Mouse (Mus musculus): ENCODE data around the gene Arhgef15. TPM values are rescaled to one million over a fixed set of nuclear protein-coding genes. Genes with fewer than 3 reads are reported as not detected.

The Arhgef15 gene
- polyA plus RNA-seq, 1 experiment: 3.7 TPM

DNA sequence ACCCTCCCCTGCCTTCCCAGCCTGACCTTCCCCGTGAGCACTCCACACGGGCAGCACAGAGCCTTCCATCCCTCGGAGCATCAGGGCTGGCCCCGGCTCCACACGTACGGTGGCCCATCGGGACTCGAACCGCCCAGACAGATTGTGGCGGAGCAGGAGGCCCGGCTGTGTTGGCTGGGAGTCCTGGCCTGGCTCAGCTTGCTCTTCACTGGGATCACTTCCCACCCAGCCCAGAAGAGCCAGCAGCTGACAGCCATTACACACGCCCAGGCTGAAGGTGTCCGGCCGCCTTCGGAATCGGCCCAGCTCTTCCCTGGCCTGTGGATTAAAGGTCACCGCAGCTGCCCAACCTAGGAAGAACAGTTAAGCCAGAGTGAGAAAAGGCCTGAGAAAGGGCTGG, 31.1 kb upstream of the Arhgef15 start:
- H3K36me3 ChIP-seq (ENCODE audit: control insufficient read depth, insufficient read depth, low read length): peaks cover 2% of the 10 kb centered on the region
- H3K27me3 ChIP-seq (ENCODE audit: control insufficient read depth, insufficient read depth, low read length): no peaks in the 10 kb centered on the region
- H3K4me1 ChIP-seq (ENCODE audit: control insufficient read depth, insufficient read depth, low read length): no peaks in the 10 kb centered on the region
- no peak overlapping the region for H3K27ac ChIP-seq (ENCODE audit: control insufficient read depth, insufficient read depth, low read depth, low read length)
- TF ChIP-seq CTCF (IDR thresholded peaks at IDR 0.05; ENCODE audit: control insufficient read depth, insufficient read depth, insufficient replicate concordance, low read depth, low read length) (no peak), POLR2A (IDR thresholded peaks at IDR 0.05; ENCODE audit: control insufficient read depth, low read depth, low read length) (no peak)
- H3K4me3 ChIP-seq (ENCODE audit: control insufficient read depth, low read depth, low read length): no peak overlapping the region

DNA sequence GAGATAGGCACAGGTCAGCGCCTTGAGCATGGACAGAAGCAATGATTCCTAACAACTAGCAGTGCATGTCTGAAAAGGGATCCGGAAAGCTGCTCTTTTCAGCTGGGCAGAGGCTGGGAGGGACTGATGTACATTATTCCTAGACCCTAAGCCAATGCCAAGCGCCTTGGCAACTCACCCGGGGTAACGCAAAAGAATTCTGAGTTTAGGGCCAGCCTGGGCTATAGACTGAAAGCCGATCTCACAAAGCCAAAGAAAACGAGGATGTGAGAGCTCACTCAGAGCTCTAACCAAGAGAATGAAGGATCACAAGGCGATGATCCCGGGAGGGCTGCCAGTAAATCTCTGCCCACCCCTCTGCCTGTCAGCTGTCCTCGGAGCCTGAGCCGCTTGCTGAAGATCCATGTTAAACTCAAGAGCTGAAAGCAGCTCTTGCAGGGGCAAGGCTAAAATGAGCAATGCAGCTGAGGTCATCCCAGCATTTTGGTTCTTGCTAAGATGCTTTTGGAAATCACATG, 30.1 kb upstream of the Arhgef15 start:
- TF ChIP-seq CTCF (IDR thresholded peaks at IDR 0.05; ENCODE audit: control insufficient read depth, insufficient read depth, insufficient replicate concordance, low read depth, low read length) (no peak), POLR2A (IDR thresholded peaks at IDR 0.05; ENCODE audit: control insufficient read depth, low read depth, low read length) (no peak)
- H3K4me1 ChIP-seq (ENCODE audit: control insufficient read depth, insufficient read depth, low read length): peaks cover 3% of the 10 kb centered on the region; the same call in 1 of the 2 replicates
- H3K36me3 ChIP-seq (ENCODE audit: control insufficient read depth, insufficient read depth, low read length): peaks cover 2% of the 10 kb centered on the region
- H3K4me3 ChIP-seq (ENCODE audit: control insufficient read depth, low read depth, low read length): no peak overlapping the region
- no peak overlapping the region for H3K27ac ChIP-seq (ENCODE audit: control insufficient read depth, insufficient read depth, low read depth, low read length)
- H3K27me3 ChIP-seq (ENCODE audit: control insufficient read depth, insufficient read depth, low read length): no peaks in the 10 kb centered on the region

DNA sequence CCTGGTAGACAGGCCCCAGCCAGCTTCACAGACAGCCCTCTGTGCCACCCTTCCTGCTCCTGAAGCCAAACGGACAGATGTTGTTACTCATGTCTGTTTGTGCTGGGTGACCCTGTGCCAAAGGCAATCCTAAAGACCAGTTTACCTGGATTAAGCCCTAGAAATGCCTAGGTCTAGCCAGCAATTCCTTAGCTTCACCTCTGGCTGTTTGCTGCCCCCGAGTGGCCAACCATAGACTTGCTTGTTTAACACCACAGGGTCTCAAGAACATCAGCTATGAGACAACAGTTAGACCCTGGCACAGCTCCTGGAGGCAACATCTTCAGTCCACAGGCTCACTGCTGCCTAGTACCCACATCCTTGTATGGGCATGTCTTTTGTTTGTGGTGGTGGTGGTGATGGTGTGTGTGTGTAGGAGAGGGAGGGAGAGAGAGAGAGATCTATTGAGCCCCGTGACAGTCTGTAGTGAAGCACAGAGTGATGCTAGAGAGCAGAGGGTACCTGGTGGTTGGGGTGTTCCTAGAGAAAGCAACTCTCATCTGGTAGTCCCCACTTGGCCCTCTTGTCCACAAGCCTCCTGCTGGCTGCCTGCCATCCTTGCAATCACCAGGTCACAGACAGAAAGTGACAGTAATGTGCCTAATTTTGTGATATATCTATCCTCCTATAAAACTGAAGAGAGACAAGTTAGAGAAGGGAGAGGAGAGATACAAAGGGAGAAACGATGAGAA, 25.5 kb upstream of the Arhgef15 start:
- TF ChIP-seq POLR2A (IDR thresholded peaks at IDR 0.05; ENCODE audit: control insufficient read depth, low read depth, low read length) (no peak), CTCF (IDR thresholded peaks at IDR 0.05; ENCODE audit: control insufficient read depth, insufficient read depth, insufficient replicate concordance, low read depth, low read length) (peak; percentile 24; the same call in 1 of the 2 replicates)
- no peaks in the 10 kb centered on the region for H3K27me3 ChIP-seq (ENCODE audit: control insufficient read depth, insufficient read depth, low read length)
- H3K4me1 ChIP-seq (ENCODE audit: control insufficient read depth, insufficient read depth, low read length): peaks cover 3% of the 10 kb centered on the region; the same call in 1 of the 2 replicates

GRCm38 (mm10) chr11:68980919-68981318, 23.6 kb upstream of the Arhgef15 start:
- Histone ChIP-seq H3K4me1 (ENCODE audit: control insufficient read depth, insufficient read depth, low read length) (peaks cover 4% of the 10 kb centered on the region; the same call in 1 of the 2 replicates), H3K27me3 (ENCODE audit: control insufficient read depth, insufficient read depth, low read length) (no peaks in the 10 kb centered on the region), H3K4me3 (ENCODE audit: control insufficient read depth, low read depth, low read length) (no peak overlapping the region), H3K36me3 (ENCODE audit: control insufficient read depth, insufficient read depth, low read length) (no peaks in the 10 kb centered on the region), H3K27ac (ENCODE audit: control insufficient read depth, insufficient read depth, low read depth, low read length) (no peak overlapping the region)
- TF ChIP-seq CTCF (IDR thresholded peaks at IDR 0.05; ENCODE audit: control insufficient read depth, insufficient read depth, insufficient replicate concordance, low read depth, low read length) (no peak), POLR2A (IDR thresholded peaks at IDR 0.05; ENCODE audit: control insufficient read depth, low read depth, low read length) (no peak)

More for the DNA sequence above, 25.5 kb upstream of the Arhgef15 start:
- H3K36me3 ChIP-seq (ENCODE audit: control insufficient read depth, insufficient read depth, low read length): no peaks in the 10 kb centered on the region; the same call in 1 of the 2 replicates
- no peak overlapping the region for H3K4me3 ChIP-seq (ENCODE audit: control insufficient read depth, low read depth, low read length)
- no peak overlapping the region for H3K27ac ChIP-seq (ENCODE audit: control insufficient read depth, insufficient read depth, low read depth, low read length)

DNA sequence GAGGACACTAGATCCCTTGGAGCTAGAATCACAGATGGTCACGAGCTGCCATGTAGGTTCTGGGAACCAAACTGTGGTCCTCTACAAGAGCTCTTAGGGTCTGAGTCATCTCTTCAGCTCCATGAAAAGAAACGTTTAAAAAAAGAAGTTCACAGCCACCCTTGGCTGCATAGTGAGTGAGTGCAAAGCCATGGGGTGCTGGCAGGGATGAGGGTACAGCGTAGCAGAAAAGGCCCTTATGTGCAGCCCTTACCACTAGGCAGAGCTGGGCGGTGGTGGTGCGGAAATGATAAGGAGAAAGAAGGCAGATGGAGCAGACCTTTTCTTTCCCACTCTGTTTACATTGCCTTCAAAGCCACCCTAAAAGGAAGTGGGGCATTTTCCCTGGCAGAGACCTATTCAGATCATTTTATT, 22.0 kb upstream of the Arhgef15 start:
- no peak overlapping the region for H3K4me3 ChIP-seq (ENCODE audit: control insufficient read depth, low read depth, low read length)
- H3K36me3 ChIP-seq (ENCODE audit: control insufficient read depth, insufficient read depth, low read length): no peaks in the 10 kb centered on the region
- peaks cover 8% of the 10 kb centered on the region; the same call in 1 of the 2 replicates for H3K4me1 ChIP-seq (ENCODE audit: control insufficient read depth, insufficient read depth, low read length)
- H3K27ac ChIP-seq (ENCODE audit: control insufficient read depth, insufficient read depth, low read depth, low read length): no peak overlapping the region
- TF ChIP-seq POLR2A (IDR thresholded peaks at IDR 0.05; ENCODE audit: control insufficient read depth, low read depth, low read length) (no peak), CTCF (IDR thresholded peaks at IDR 0.05; ENCODE audit: control insufficient read depth, insufficient read depth, insufficient replicate concordance, low read depth, low read length) (no peak)
- H3K27me3 ChIP-seq (ENCODE audit: control insufficient read depth, insufficient read depth, low read length): no peaks in the 10 kb centered on the region

GRCm38 (mm10) chr11:68975601-68976000, 18.3 kb upstream of the Arhgef15 start:
- Histone ChIP-seq H3K27ac (ENCODE audit: control insufficient read depth, insufficient read depth, low read depth, low read length) (no peak overlapping the region), H3K27me3 (ENCODE audit: control insufficient read depth, insufficient read depth, low read length) (no peaks in the 10 kb centered on the region), H3K4me1 (ENCODE audit: control insufficient read depth, insufficient read depth, low read length) (peaks cover 22% of the 10 kb centered on the region), H3K36me3 (ENCODE audit: control insufficient read depth, insufficient read depth, low read length) (peaks cover 2% of the 10 kb centered on the region; the same call in 1 of the 2 replicates), H3K4me3 (ENCODE audit: control insufficient read depth, low read depth, low read length) (no peak overlapping the region)
- TF ChIP-seq POLR2A (IDR thresholded peaks at IDR 0.05; ENCODE audit: control insufficient read depth, low read depth, low read length) (no peak), CTCF (IDR thresholded peaks at IDR 0.05; ENCODE audit: control insufficient read depth, insufficient read depth, insufficient replicate concordance, low read depth, low read length) (no peak)

GRCm38 (mm10) chr11:68975085-68975484, 17.8 kb upstream of the Arhgef15 start, which contains the start of gene Rangrf:
Gene Rangrf (minus strand): TSS chr11:68975185.
- no peak for TF ChIP-seq CTCF (IDR thresholded peaks at IDR 0.05; ENCODE audit: control insufficient read depth, insufficient read depth, insufficient replicate concordance, low read depth, low read length)
- TF ChIP-seq POLR2A (IDR thresholded peaks at IDR 0.05; ENCODE audit: control insufficient read depth, low read depth, low read length): no peak
- peak within 1 kb of the TSS; percentile 91 for H3K4me3 ChIP-seq (ENCODE audit: control insufficient read depth, low read depth, low read length)
- no peaks in the 10 kb centered on the region for H3K27me3 ChIP-seq (ENCODE audit: control insufficient read depth, insufficient read depth, low read length)
- H3K36me3 ChIP-seq (ENCODE audit: control insufficient read depth, insufficient read depth, low read length): peaks cover 2% of the 10 kb centered on the region; the same call in 1 of the 2 replicates
- H3K4me1 ChIP-seq (ENCODE audit: control insufficient read depth, insufficient read depth, low read length): peaks cover 22% of the 10 kb centered on the region
- peak within 1 kb of the TSS; percentile 95 for H3K27ac ChIP-seq (ENCODE audit: control insufficient read depth, insufficient read depth, low read depth, low read length)

Measured in testis, adult 2 months (tissue).